Mouse (Mus musculus) right cerebral cortex, adult 2 months (tissue): Measurements from ENCODE around the gene Creg1.
"Not testable (repeated sequence)": the region's sequence is repeated elsewhere in the genome, so short reads cannot be mapped to it uniquely, and the experiment has no call there.

Experiments
- DNase-seq, 2 experiments: peaks; one replicate each; pipeline ENCODE4 v3.0.0; 2021 to 2022; ENCODE audit warnings: low spot score in 2 of 2

The Creg1 gene

DNA sequence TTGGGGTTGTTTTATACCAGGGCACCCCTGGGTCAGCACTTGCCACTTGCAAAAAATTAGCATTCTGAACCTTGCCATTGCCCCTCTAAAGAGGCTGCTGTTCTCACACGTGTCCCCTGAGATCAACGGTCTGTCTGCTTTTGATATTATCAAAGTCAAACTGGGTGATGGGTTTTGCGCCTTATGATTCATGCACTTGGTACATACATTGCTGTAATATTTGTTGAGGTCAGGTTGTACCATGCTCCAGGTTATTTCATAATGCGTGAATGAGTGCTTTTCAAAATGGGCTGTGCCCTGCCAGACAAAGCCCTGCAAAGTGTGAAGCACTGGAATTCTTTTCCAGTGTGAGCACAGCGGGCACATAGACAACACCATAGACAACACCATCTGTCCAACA, 11.7 kb upstream of the Creg1 start:
- DNase-seq = no peak

DNA sequence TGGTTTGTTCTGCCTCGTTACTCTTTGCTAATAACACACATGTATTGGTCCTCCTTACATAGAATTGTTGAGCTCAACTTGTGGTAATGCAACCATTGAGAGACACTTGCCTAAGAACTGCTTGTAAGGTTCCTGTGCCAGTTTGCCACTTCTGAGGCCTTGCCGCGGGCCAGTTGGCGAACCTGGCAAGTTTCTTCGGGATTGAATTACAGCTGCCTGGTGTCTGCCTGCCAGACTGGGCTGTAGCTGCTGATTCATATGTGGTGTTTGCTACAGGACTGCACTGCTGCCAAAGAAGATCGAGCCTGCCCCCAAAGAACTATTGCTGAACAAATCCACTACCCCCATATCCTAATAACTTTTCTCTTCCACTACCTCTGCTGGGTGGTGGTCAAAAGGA, 9.3 kb upstream of the Creg1 start:
- DNase-seq = no peak

DNA sequence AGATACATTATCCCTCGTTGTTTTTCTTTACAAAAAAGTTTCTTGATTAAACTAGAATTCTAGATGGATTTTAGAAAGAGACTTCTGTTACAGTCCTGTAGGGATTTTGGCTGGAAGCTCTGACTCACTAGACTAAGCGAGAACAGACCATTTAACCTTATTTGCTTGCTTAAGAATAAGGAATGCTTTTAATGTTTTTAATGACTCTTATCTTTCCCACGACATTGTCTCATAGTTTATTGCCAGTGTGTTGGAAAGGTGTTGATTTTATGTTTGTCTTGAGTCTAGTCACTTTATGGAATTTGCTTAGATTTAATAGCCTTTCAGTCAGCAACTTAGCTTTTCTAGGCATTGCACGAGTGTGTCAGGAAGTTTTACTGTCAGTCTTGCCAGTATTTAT, 8.4 kb upstream of the Creg1 start:
- no peak for DNase-seq

DNA sequence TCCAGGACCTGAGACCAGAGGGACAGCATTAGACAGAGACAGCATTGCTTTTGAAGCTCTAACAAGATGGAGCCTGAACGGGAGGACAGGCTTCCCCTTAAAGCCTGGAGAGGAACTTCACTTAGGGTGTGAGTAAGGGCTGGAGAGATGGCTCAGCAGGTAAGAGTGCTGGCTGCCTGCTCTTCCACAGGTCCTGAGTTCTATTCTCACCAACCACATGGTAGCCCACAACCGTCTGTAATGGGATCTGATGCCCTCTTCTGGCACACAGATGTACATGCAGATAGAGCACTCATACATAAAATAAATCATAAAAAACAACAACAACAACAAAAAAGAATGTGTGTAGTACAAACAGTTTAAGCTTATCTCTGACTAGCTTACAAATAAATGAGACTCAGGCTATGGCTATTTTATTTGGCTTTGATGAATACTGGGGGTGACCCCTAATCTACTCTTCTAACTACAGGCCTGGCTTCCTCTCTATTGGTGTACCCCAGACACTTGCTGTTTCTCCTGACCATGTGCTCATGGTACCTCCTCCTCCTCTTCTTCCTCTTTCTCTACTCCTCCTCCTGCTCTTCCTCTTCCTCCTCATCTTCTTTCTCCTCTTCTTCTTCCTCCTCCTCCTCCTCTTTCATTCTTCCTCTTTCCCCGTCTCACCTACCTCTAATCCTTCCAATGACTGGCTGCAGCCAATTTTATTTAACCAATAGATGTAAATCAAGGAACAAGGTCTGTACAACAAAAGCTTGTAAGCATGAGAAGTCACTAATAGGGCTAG, 1.8 kb upstream of the Creg1 start:
- no peak for DNase-seq

DNA sequence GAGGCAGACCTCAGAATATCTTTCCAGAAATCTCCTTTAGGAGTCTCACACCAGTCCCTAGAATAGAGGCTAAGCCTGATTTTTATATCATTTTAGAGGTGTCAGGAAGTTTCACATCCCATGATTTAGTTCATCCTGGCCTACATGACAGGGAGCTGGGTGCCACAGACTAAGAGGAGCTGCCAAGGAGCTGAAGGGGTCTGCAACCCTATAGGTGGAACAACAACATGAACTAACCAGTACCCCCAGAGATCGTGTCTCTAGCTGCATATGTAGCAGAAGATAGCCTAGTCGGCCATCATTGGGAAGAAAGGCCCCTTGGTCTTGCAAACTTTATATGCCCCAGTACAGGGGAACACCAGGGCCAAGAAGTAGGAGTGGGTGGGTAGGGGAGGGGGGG, 1.0 kb upstream of the Creg1 start:
- DNase-seq = not testable (repeated sequence)

DNA sequence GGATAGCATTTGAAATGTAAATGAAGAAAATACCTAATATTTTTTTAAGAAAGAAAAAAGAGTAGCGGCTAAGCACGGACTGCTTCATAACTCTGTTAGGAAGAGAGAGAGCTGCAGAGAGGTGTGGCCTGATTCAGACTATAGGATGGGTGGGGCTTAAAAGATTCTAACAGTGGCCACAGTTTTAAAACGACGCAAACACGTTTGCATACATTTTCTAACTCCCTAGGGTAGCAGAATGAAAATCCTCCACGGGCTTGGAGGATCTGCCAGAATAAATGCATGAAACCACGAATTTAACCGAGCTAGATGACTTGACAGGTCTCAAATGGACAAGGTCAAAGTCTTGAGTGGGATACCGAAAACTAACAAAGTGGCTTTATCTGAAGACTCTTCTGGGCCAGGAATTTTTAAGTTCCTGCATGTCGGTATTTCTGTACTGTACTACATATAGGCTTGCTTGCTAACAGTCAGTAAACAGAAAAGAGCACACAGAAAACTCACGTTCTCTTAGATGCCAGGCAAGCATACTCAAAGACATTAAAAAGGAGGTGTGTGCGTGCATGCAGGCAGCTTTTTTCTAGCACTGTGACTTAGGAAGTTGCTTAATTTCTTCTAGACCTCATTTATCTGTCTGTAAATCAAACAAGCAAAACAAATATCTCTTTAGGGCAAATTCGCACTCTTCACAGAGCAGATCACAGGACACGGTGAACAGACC, 472 bp upstream of the Creg1 start:
- no peak for DNase-seq

DNA sequence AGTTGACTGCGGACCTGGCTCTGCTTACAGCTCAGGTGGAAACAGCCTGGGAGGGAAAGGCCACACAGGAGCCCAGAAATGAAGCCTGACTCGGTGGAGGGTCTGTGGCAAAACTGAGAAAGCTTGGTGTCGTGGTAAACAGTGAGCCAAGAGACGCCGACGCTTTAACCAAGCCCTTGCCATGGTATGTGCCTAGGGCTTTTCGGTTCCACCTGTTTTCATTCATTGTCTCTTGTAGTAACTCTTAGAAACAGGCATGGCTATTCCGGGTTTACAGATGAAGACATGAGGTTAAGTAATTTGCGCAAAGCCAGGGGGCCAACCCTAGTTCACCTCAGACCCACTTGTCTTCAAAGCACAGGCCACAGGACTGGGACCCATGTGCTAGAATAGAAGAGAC, 1.0 kb downstream of the Creg1 start:
- no peak for DNase-seq

DNA sequence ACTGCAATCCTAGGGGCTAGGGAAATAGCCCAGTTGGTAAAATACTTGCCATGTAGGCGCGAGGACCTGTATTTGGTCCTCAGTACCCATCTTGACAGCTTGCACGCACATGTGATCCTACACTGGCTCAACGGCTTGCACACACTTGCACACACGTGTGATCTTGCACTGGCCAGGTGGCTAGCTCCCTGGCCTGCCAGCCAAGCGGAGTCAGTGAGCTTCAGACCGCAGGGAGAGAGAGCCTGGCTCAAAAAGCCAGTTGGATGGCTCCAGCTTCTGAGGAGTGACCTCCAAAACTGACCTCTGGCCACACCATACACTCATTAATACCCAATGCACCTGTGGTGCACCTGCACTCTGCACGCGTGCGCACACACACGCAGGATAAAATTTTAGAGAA, 1.5 kb downstream of the Creg1 start:
- no peak for DNase-seq

DNA sequence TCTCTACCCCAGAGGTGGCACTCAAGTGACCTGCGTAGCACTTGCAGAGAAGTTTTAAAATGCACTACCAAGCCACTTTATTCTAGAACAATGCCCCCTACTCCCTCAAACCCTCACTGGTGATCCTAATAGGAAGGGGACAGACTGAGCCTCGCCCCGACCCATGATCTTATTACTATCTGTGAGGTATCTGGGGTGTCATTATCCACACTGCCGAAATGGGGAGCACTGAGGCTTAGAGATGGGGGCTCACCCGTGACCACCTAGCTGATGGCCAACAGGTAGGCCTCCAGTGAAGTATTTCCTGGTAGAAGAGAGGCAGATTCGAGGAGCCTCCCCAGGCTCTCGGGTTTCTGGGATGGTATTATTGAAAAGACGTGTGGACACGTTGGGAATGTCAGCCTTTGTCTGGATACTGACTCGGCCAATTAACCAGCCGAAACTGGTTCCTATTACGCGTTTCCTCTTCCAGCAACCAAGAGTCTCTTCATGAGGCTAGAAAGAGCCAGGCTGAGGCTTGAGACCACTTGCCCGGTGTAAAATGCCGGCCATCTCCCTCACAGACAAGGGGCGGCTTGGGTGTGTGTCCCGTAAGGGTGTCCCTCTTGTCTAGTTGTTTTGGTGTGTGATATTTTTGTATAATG, 2.2 kb downstream of the Creg1 start:
- no peak for DNase-seq

DNA sequence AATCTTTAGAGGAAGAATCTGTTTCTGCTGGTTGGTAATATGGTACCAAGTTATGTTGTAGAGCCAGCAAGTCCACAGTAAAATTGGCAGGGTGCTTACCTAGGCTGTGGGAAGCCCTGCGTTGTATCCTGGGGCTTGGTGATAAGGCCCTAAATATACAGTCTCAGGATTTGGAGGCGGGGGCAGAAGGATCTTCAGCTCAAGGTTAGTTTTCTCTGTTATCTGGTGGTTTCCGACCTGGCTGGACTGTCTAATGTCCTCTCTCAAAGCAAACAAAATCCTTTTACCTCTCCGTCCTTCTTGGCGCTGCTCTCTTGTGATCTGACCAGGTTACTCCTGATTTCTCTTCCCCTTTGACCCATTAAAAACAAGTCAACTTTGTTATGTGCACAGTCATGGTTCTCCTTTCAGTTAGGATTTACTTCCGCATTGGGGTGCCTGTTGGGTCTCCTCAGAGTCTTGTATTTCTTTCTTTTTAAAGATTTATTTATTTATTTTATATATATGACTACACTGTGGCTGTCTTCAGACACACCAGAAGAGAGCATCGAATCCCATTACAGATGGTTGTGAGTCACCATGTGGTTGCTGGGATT, 2.8 kb downstream of the Creg1 start:
- no peak for DNase-seq

DNA sequence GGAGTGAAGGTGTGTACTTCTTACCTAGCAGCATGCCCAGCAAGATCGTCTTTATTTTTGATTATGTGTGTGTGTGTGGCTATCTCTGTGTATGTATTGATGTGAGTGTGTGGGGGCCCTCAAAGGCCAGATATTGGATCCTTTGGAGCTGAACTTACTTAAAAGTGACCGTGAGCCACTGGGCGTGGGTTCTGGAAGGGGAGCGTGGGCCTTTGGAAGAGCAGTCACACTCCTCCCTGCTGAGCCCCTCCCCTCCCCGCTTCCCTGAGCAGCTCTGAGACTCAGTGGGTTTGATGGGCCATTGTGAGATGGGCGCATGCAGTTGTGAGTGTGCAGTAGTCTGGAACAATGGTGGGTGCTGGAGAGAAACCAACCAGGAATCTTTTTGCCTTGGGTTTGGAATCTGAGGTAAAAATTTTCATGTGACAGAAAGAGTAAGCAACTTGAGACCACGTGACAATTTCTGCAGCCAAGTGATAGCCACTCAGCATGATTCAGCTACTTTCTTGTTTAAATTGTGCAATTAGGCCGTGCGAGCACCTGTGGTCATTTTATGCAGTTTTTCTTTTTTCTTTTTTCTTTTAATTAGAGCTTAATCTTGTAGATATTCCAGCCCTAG, 5.5 kb downstream of the Creg1 start:
- DNase-seq = no peak

DNA sequence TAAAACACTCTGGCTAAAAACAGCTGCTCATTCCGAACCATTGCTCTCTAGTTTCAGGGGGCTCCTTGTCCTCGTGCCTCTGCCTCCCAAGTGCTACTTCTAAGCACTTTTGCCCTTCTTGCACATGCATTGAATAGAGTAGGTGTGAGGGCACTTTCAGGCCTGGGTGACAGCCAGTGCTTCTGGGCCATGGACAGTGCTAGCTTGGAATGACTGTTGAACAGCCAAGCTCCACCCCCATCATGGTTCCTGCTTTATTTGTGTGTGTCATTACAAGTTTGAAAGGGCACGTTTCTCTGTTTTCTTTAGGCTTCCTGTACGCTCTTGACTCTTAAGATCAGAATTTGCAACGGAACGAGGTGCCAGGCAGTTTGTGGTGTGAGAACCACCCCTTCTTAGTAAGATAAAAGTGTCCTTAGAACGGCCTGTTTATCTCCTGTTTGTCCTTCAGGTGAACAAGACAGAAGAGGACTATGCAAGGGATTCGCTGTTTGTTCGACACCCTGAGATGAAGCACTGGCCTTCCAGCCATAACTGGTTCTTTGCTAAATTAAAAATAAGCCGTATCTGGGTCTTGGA, 6.7 kb downstream of the Creg1 start:
- DNase-seq = no peak

DNA sequence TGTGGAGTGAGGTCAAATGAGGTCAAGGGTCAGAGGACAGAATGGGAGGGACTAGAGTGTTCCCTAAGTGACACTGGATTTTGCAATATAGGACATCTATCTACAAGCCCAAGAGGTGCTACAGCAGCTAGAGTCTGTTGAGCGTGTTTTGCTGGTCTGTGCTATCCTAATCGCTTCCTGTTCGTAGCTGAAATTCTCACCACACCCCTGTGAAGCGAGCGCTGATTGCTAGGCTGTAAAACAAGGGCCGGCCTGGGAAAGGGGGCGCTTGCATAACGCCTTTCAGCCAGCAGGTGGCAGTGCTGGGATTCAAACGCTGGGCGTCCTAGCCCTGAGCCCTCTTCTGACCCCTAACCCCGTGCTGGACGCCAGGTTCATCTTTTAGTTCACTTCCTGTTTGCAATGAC, 7.9 kb downstream of the Creg1 start:
- peak; percentile 63 to 71 for DNase-seq

DNA sequence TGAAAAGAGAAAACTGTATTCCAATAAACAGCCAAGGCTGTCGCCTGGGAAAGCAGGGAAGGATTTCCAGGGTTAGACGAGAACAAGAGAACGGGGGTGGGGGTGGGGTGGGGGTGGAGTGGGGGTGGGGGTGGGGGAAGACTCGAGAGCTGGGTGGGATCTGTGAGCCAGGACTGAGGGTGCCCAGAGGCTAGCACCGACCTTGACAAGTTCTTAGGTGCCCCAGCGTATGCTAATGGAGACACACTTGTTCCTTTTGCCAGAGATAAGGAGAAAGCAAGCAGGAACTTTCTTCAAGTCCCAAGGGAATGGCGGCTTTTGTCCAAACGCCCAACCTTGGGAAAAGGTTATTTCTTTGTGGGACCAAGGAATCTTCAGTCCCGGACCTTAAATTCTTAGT, 8.5 kb downstream of the Creg1 start:
- no peak for DNase-seq

DNA sequence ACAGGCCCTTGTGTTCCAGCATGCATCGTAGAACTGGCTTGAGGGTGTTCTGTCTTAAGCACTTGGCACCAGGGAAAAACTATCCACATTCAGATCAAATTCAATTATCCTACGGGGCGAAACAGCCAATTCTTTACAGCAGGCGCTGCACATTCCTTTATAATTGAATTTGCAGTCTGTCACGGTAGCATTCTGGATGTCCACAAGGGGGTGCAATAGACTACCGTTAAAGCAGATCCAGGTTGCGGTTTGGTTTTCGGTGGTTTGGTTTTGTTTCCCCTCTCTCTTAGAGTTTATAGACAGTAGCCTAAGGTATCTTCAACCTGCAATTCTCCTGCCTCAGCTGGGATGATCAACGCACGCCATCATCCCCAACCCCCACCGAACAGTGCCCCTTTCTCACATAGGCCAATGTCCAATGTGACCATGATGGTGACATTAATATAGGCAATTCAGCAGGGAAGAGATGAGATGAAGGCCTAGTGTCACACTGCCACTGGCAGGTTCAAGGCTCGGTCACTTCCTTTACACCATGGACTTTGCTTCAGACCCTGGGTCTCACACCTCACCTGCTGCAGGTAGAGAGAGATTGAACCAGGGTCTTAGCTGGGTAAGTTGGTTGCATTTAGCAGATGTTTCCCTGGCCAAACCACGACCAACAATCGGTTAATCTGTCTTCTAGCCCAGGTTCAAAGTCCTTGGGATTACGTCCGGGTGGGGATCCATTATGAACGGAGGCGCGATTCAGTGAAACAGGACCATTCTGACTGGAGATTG, 12.2 kb downstream of the Creg1 start:
- peak; percentile 42 to 55 for DNase-seq

DNA sequence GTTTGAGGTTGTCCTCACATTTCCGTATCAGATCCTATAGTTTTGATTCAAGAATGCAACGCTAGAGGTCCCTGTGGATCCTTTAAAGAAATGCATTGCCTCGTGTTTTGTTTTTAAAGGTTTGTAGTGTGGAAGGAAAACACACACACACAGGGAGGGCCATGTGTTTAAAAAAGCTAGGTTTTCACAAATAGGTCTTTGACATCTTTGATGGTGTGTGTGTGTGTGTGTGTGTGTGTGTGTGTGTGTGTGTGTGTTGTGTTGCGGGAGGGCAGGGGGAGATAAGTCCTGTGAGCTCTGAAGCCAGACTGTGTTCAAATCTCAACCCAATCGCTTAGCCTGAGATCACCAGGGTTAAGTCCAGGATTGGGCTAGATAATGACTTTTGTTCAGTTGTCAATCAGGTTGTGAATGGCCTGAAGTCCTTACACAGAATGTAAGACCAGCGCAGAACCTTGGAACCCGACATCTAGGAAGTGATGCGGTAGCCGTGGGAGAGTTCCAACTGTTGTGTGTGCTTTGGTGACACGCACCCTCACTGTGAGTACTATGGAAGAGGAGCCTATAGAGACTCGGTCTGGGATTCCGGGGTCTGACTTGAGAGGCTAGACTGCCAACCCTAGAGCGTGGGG, 16.5 kb downstream of the Creg1 start:
- peak in 1 of 2 experiments; percentile 38 for DNase-seq

DNA sequence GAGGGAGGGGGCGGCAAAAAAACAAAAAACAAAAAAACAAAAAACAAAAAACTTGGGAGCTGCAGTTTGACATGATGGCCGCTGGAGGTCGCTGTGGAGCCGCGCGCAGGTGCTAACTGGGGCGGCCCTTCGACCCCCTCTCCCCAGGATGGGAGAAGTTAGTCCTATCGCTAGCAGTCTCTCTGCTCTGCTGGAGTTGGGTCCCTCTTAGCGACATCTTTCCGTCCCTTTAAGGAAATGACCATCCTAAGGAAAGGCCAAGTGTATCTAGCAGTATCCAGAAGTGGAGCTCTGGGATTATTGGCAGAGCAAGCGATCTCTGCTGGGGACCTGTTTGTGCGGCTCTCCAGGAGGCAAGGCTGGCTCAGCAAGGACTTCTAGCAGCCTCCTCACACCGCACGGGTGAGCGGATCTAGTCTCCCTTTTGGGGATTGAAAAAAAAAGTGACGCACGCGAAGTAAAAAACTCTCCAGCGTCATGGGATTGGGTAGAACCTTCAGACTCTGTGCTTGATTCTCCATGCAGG, 17.1 kb downstream of the Creg1 start:
- DNase-seq = peak in 1 of 2 experiments; percentile 18

DNA sequence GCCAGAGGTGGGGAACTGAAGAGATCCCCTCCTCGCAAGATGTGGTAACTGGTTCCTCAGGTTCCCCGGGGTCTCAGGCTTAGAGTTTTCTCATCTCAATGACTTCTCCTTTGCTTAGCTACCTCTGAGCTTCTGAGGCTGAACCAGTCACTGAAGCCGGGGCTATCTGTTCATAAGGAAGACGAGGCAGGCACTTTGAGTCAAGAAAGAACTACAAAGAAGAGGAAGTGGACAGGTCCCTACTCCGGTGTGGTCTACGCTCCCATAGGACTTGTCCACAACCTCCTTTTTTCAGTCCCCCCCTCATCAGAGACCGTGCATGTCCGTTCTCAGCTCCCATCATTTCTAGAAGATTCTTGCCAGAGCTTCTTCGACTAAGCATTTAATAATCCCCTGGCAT, 17.9 kb downstream of the Creg1 start:
- no peak for DNase-seq

DNA sequence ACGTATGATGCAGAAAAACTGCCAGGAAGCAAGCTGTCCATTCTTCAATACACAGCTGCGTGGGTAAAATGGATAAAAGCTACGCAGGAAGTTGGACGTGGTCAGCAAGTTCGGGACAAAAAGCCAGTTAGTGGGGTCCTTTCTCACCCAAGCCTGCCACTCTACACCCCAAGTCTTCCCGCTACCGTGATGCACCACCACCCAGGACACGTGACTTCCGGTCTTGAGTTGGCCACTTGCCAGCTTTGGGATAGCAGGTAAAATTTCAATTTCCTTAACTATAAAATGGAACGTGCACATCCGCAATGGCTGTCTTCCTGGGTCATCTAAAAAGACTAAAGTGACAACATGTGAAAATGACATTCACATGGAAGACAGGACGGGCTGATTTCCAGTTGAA, 18.4 kb downstream of the Creg1 start:
- no peak for DNase-seq

DNA sequence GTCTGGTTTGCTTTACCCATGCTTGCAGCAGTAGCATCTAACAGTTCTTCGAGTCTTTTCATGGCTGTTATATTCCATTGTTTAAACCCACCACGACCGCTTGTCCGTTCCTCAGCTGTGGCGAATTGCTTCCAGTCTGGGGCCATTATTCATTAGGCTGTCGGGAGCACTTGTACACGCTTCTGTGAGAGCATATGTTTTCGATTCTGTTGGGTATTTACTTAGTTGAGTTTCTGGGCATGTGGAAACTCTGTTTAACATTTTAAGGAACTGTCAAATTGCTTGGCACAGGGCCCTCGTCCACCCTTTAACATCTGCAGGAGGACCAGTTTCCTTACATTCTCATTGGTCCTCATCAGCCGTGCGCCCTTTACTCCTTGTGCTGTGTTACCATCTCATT, 22.8 kb downstream of the Creg1 start:
- no peak for DNase-seq
